Mouse (Mus musculus): Measurements from ENCODE around the gene Klk1b21. TPM values are rescaled to one million over a fixed set of nuclear protein-coding genes. Genes with fewer than 3 reads are reported as not detected.

The Klk1b21 gene
- total RNA-seq (2023): not detected

GRCm38 (mm10) chr7:44102028-44102427 lies at the start of gene Klk1b21:
Gene Klk1b21 (plus strand): TSS chr7:44102328.

DNA sequence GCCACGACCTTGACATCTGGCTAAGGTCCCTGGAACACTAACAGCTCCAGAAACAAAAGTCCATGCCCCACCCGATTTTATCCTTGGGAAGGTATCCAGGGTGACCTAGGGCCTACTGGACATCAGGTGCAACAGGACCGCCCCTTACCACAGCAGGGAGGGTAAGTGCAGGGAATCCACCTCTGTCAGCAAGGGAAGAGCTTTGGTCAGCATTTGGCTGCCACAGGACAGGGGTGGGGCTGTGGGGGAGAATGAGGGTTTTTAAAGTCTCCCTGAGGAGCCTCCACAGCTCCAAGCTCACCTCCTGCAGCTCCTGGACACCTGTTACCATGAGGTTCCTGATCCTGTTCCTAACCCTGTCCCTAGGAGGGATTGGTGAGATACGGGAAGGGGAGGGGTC lies 10.2 kb downstream of the Klk1b21 start, which contains the start of gene Klk1b22:
Gene Klk1b22, plus strand, starts transcription at position 301 of the 400 bp plus-strand sequence.

GRCm38 (mm10) chr7:44136467-44136866 lies 34.3 kb downstream of the Klk1b21 start, which contains the start of gene Klk1b16:
Gene Klk1b16 (plus strand): TSS chr7:44136767.

Other genes with a start within 250 kb of the Klk1b21 start
- not detected for gene Klk4, start 221.2 kb upstream of the Klk1b21 start, total RNA-seq (2023)
- not detected for gene Klk15, start 168.6 kb upstream of the Klk1b21 start, total RNA-seq (2023)
- gene Klk1b8, start 151.7 kb upstream of the Klk1b21 start, total RNA-seq (2023): not detected
- gene Klk1b1, start 135.6 kb upstream of the Klk1b21 start, total RNA-seq (2023): not detected
- not detected for gene Klk1b9, start 126.3 kb upstream of the Klk1b21 start, total RNA-seq (2023)
- not detected for gene Klk1b11, start 106.5 kb upstream of the Klk1b21 start, total RNA-seq (2023)
- not detected for gene Klk1b26, start 90.2 kb upstream of the Klk1b21 start, total RNA-seq (2023)
- gene Klk1b27, start 50.0 kb upstream of the Klk1b21 start, total RNA-seq (2023): not detected
- gene Klk1b22, start 10.3 kb downstream of the Klk1b21 start, total RNA-seq (2023): not detected
- gene Klk1b16, start 34.4 kb downstream of the Klk1b21 start, total RNA-seq (2023): not detected
- not detected for gene Klk1b24, start 85.9 kb downstream of the Klk1b21 start, total RNA-seq (2023)
- gene Klk1b3, start 95.9 kb downstream of the Klk1b21 start, total RNA-seq (2023): not detected
- gene Klk1b4, start 105.1 kb downstream of the Klk1b21 start, total RNA-seq (2023): not detected
- gene Klk1b5, start 113.6 kb downstream of the Klk1b21 start, total RNA-seq (2023): not detected
- gene Klk1, start 123.0 kb downstream of the Klk1b21 start, total RNA-seq (2023): not detected
- not detected for gene Gm36864, start 133.8 kb downstream of the Klk1b21 start, total RNA-seq (2023)
- 1 to 10 TPM in 1 of 2 experiments, under 1 TPM in 1; 0.49 to 1.6 TPM for gene 1700028J19Rik, start 144.4 kb downstream of the Klk1b21 start, total RNA-seq (2023)
- 10 to 100 TPM; 27.8 to 34.7 TPM for gene 2410002F23Rik, start 144.4 kb downstream of the Klk1b21 start, total RNA-seq (2023)
- not detected for gene Acp4, start 155.1 kb downstream of the Klk1b21 start, total RNA-seq (2023)
- gene Gm15517, start 159.1 kb downstream of the Klk1b21 start, total RNA-seq (2023): not detected
- 1 to 10 TPM in 1 of 2 experiments, under 1 TPM in 1; 0.42 to 1.1 TPM for gene Clec11a, start 204.6 kb downstream of the Klk1b21 start, total RNA-seq (2023)
- under 1 TPM; 0.40 to 0.57 TPM for gene Shank1, start 207.9 kb downstream of the Klk1b21 start, total RNA-seq (2023)

Measured in neutrophil, adult 59 days (primary cell).